Mouse (Mus musculus) hindbrain, embryonic 11.5 days (tissue): ENCODE measurements around the gene Mbnl1. TPM values are rescaled to one million over a fixed set of nuclear protein-coding genes. Genes with fewer than 3 reads are reported as not detected.

Experiments
- ATAC-seq: fragments of 200-750 bp; cut with Nextera tagmentation; 2 replicates; pipeline ENCODE4 v1.8.0; 2017; ENCODE audit warnings: mild to moderate bottlenecking, moderate TSS enrichment, moderate library complexity; ENCODE audit not compliant: low FRiP score
- DNase-seq: peaks from one replicate; pipeline ENCODE4 v3.0.0-alpha.2; 2015; ENCODE audit warnings: low spot score
- H3K27ac ChIP-seq: fragments of 300-500 bp; sonication (generic); 2 replicates; pipeline ENCODE4 v1.5.1; 2014; ENCODE audit warnings: mild to moderate bottlenecking, low read depth, low read length
- H3K27me3 ChIP-seq: fragments of 300-500 bp; sonication (generic); 2 replicates; pipeline ENCODE4 v1.6.1; 2014; ENCODE audit warnings: mild to moderate bottlenecking, low read length, moderate library complexity, mixed read lengths; ENCODE audit not compliant: control insufficient read depth, insufficient read depth
- H3K36me3 ChIP-seq: fragments of 300-500 bp; sonication (generic); 2 replicates; pipeline ENCODE4 v1.6.1; 2014; ENCODE audit warnings: mild to moderate bottlenecking, low read length, moderate library complexity, mixed read lengths; ENCODE audit not compliant: control insufficient read depth, insufficient read depth
- H3K4me1 ChIP-seq: fragments of 300-500 bp; sonication (generic); replicated peaks from 2 replicates; pipeline ENCODE4 v1.6.1; 2014; ENCODE audit warnings: low read length, mixed read lengths; ENCODE audit not compliant: control insufficient read depth, insufficient read depth
- H3K4me2 ChIP-seq: fragments of 300-500 bp; sonication (generic); replicated peaks from 2 replicates; pipeline ENCODE4 v1.6.1; 2014; ENCODE audit warnings: mild to moderate bottlenecking, low read depth, low read length
- H3K4me3 ChIP-seq: fragments of 300-500 bp; sonication (generic); 2 replicates; pipeline ENCODE4 v1.5.1; 2014; ENCODE audit warnings: low read depth, low read length
- H3K9ac ChIP-seq: fragments of 300-500 bp; sonication (generic); 2 replicates; pipeline ENCODE4 v1.6.1; 2014; ENCODE audit warnings: low read depth, low read length
- H3K9me3 ChIP-seq: fragments of 300-500 bp; sonication (generic); 2 replicates; pipeline ENCODE4 v1.6.1; 2016; ENCODE audit warnings: low read length; ENCODE audit not compliant: control insufficient read depth
- WGBS: fragments of 180-500 bp; shearing (Covaris S2); extraction: QIAGEN DNeasy Blood & Tissue Kit; methylation state at CpG from one replicate; pipeline ENCODE4 v1.1.7; 2014; 5-methylcytosine and 5-hydroxymethylcytosine counted together
- polyA plus RNA-seq: library from polyadenylated mRNA; unstranded; fragments of >200 nt; fragmentation: Nextera tagmentation; extraction: Ambion mirVana; gene quantifications from 2 replicates; pipeline ENCODE4 v1.2.1, GENCODE M21; 2014

The Mbnl1 gene
- polyA plus RNA-seq, 1 experiment from 2014 or later = 60.0 TPM

DNA sequence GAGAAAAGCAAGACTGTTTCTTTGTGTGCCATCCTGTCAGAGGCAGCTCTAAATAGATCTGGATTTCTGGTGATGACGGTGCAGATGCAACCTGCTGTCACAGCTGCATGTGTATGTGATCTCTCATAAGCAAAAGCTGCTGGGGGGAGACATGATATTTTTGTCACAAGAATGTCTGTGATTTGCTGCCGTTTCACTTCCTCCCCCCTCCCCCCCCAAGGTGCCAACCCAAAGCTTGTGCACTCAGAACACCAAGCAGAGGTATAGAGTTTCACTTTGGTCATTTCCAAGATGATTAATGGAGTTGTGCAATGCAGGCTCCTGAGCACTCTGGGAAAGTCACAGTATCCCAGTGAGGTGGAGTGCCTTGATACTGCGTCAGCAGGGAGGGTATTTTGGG is 116.7 kb downstream of the Mbnl1 start:
- Histone ChIP-seq H3K27ac (no peak overlapping the region), H3K4me3 (no peak overlapping the region), H3K27me3 (no peaks in the 10 kb centered on the region), H3K4me2 (no peak overlapping the region), H3K9me3 (no peaks in the 10 kb centered on the region), H3K4me1 (no peaks in the 10 kb centered on the region), H3K36me3 (no peaks in the 10 kb centered on the region), H3K9ac (no peak overlapping the region)
- DNase-seq (no peak), ATAC-seq (no peak)
- WGBS = 70% methylated on average over 3 of the region's 3 CpGs

DNA sequence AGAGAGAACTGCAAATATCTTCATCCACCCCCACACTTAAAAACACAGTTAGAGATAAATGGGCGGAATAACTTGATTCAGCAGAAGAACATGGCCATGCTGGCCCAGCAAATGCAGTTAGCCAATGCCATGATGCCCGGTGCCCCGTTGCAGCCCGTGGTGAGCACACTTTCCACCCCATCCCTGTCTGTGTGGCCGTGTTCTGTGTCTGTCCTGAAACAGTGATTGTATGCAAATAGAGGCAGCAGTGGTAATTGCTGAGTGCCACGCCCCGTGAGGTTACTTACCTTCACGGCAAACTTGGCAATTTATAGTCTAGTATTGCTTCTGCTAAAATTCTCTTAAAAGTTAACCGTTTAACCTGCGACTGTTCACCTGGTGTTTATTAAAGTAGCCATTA is 123.0 kb downstream of the Mbnl1 start:
- Histone ChIP-seq H3K9ac (no peak overlapping the region), H3K4me2 (no peak overlapping the region), H3K4me3 (no peak overlapping the region), H3K36me3 (no peaks in the 10 kb centered on the region), H3K4me1 (no peaks in the 10 kb centered on the region), H3K27ac (no peak overlapping the region), H3K27me3 (no peaks in the 10 kb centered on the region), H3K9me3 (no peaks in the 10 kb centered on the region)
- DNase-seq (no peak), ATAC-seq (no peak)
- WGBS = 92% methylated on average over 10 of the region's 10 CpGs

DNA sequence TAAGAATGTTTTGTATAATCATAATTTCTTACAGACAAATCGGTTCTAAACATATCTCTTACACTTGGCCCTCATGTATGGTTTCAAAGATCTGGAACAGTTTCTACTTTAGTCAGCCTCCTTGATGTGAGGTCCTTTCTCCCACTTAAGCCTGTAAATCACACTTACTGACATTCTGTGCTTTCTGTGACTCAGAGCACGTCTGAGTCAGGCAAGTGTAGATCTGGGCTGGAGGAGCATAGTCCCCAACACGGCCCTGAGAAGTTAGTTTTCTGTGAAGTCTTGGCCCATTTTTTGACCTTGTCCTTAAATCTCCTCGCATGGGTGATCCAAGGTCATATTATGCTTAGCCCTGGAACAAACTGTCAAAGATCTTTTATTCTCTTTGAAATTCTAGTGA is 124.4 kb downstream of the Mbnl1 start:
- no peak for DNase-seq
- 81% methylated on average over 4 of the region's 4 CpGs for WGBS
- ATAC-seq = no peak

DNA sequence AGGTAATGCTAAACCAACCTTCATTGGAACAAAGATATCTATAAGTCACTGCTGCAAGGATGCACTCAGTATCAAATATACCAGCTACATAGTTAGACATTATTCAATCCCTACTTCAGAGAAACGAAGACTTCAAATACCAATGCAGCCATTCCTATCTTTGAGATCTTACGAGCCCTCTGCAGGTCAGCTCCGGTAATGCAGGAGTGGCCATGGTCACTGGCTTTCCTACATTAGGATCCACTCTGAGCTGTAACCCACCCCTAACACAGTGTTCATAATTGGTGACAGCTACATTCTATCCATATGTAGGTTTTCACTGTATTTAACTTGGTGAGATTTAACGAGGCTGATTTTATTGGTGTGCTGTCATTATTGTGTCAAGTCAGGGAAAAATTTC is 129.1 kb downstream of the Mbnl1 start:
- Histone ChIP-seq H3K9ac (no peak overlapping the region), H3K4me2 (no peak overlapping the region), H3K27ac (no peak overlapping the region), H3K36me3 (no peaks in the 10 kb centered on the region), H3K27me3 (no peaks in the 10 kb centered on the region), H3K9me3 (no peaks in the 10 kb centered on the region), H3K4me1 (no peaks in the 10 kb centered on the region), H3K4me3 (no peak overlapping the region)
- ATAC-seq (peak; percentile 72), DNase-seq (peak; percentile 86)
- WGBS = 26% methylated on average over 4 of the region's 4 CpGs

More for the DNA sequence above, 124.4 kb downstream of the Mbnl1 start:
- no peak overlapping the region for H3K4me3 ChIP-seq
- no peak overlapping the region for H3K9ac ChIP-seq
- no peak overlapping the region for H3K27ac ChIP-seq
- H3K27me3 ChIP-seq = no peaks in the 10 kb centered on the region
- H3K9me3 ChIP-seq = no peaks in the 10 kb centered on the region
- no peak overlapping the region for H3K4me2 ChIP-seq
- H3K4me1 ChIP-seq = no peaks in the 10 kb centered on the region
- no peaks in the 10 kb centered on the region for H3K36me3 ChIP-seq

DNA sequence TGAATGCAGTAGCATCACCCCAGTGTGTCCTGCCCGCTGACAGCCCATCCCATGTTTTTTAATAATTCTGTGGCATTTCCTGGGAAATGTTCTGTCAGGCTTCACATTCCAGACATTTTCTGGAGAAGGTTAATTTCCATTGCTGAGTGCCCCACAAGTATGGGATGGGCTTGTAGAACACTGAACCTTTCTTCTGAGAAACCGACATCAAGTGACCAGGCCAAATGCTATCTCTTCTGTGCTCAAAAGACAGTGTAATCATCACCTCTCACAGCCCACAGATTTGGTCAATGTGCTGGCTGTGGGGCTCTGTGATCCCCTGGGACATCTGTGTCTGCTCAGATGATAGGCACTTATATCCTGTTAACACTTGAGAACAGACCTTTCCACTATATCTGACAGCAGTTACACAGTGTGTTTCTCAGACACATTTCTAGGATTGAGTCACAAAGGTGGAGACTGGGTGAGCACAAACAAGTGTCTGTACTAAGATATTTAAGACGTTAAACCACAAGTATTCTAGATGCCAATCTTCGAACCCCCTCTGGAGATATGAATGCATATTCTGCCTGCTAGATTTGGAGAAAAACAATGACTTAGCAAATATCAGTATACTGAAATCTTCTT is 130.4 kb downstream of the Mbnl1 start:
- Histone ChIP-seq H3K4me2 (no peak overlapping the region), H3K27me3 (no peaks in the 10 kb centered on the region), H3K9me3 (no peaks in the 10 kb centered on the region), H3K9ac (no peak overlapping the region), H3K36me3 (no peaks in the 10 kb centered on the region), H3K4me3 (no peak overlapping the region), H3K4me1 (no peaks in the 10 kb centered on the region), H3K27ac (no peak overlapping the region)
- ATAC-seq (no peak), DNase-seq (no peak)
- 81% methylated on average over 4 of the region's 4 CpGs for WGBS

DNA sequence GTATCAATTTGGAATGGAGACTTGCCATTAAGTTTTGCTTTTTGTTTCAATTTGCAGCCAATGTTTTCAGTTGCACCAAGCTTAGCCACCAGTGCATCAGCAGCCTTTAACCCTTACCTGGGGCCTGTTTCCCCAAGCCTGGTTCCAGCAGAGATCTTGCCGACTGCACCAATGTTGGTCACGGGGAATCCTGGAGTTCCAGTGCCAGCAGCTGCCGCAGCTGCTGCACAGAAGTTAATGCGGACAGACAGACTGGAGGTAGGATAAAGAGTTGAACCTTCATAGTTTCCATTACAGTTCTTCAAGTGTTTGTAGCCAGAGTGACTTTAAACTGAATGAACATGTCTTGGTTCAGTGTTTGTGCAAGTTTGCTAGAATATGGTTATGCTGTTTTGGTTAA is 131.0 kb downstream of the Mbnl1 start:
- Histone ChIP-seq H3K27ac (no peak overlapping the region), H3K4me1 (no peaks in the 10 kb centered on the region), H3K4me3 (no peak overlapping the region), H3K9ac (no peak overlapping the region), H3K9me3 (no peaks in the 10 kb centered on the region), H3K4me2 (no peak overlapping the region), H3K36me3 (no peaks in the 10 kb centered on the region), H3K27me3 (no peaks in the 10 kb centered on the region)
- WGBS = 94% methylated on average over 4 of the region's 4 CpGs
- DNase-seq (no peak), ATAC-seq (no peak)

DNA sequence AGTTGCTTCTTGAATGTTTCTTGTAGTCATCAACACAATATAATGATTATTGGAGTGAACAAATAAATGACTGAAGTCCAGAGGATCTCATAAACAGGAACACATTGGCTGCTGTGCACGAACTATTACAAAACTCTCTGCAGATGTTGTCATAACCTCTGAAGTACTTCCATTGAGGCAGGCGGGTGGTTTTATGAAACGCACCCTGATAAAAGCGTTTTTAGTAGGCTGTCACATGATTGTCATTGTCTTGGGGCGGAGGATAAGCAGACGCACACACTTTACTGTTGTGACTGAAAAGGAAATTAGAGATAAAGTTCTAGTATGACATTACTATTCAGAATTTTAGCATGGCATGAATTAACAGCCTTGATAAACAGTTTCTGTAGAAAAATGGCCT is 131.6 kb downstream of the Mbnl1 start:
- 93% methylated on average over 6 of the region's 6 CpGs for WGBS
- ATAC-seq (no peak), DNase-seq (no peak)
- Histone ChIP-seq H3K36me3 (no peaks in the 10 kb centered on the region), H3K9me3 (no peaks in the 10 kb centered on the region), H3K9ac (no peak overlapping the region), H3K27ac (no peak overlapping the region), H3K27me3 (no peaks in the 10 kb centered on the region), H3K4me2 (no peak overlapping the region), H3K4me3 (no peak overlapping the region), H3K4me1 (no peaks in the 10 kb centered on the region)

DNA sequence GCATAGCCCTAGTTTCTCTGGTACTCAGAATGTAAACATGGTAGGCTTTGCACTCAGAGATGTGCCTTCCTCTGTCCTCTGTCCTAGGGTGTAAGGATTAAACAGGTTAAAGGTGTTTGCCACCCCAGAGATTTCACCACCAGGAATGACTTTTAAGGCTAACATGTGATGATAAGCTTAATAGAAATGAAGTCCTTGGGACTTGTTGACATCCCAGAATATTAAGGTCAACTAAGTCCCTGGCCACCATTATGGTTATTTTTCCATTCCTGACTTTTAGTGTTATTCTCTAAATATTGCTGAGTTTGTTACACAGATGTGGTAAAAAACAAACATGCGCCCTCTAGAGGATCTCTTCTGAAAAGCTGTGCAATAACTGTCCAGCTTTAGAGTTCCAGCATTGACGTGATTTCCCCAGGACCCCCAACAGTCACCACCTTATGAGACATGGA is 136.3 kb downstream of the Mbnl1 start:
- Histone ChIP-seq H3K36me3 (no peaks in the 10 kb centered on the region), H3K4me1 (no peaks in the 10 kb centered on the region), H3K9ac (no peak overlapping the region), H3K4me3 (no peak overlapping the region), H3K9me3 (no peaks in the 10 kb centered on the region), H3K27ac (no peak overlapping the region), H3K4me2 (no peak overlapping the region), H3K27me3 (no peaks in the 10 kb centered on the region)
- DNase-seq (peak; percentile 69), ATAC-seq (peak; percentile 67)
- WGBS = 8% methylated on average over 2 of the region's 2 CpGs

DNA sequence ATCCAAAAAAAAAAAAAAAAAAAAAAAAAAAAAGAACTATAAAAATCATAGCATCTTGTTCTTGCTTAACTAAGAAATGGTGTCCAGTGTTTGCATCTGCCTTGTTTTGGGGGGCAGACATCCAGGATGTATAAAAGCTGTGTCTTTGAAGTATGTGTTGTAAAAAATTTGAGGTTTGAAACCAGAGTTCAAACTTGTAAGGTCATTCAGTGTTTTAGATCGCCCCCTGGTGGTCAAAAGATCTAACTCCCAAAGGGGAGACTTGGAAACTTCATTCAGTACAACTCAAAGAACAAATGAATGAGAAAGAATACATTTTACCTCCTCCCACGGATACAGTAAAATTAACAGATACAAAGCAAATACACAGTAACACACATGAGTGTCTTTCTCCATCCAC is 139.2 kb downstream of the Mbnl1 start:
- no peaks in the 10 kb centered on the region for H3K36me3 ChIP-seq
- H3K27me3 ChIP-seq = no peaks in the 10 kb centered on the region
- WGBS = 27% methylated on average over 2 of the region's 2 CpGs
- no peak overlapping the region for H3K4me2 ChIP-seq
- H3K27ac ChIP-seq = no peak overlapping the region
- H3K9me3 ChIP-seq = no peaks in the 10 kb centered on the region
- H3K9ac ChIP-seq = no peak overlapping the region
- H3K4me3 ChIP-seq = no peak overlapping the region
- no peaks in the 10 kb centered on the region for H3K4me1 ChIP-seq
- ATAC-seq = no peak
- peak; percentile 79 for DNase-seq
